Mouse (Mus musculus): ENCODE measurements around the gene Tns2. TPM values are rescaled to one million over a fixed set of nuclear protein-coding genes. Genes with fewer than 3 reads are reported as not detected.

Gene Tns2
- total and polyA plus RNA-seq, 2 experiments from 2014 or later: 24.6 to 57.9 TPM

GRCm38 (mm10) chr15:102120530-102120929 lies 20.3 kb downstream of the Tns2 start:
- no peak for TF ChIP-seq EP300 (IDR thresholded peaks at IDR 0.05; ENCODE audit: low read depth)
- no peak for TF ChIP-seq CTCF (IDR thresholded peaks at IDR 0.05; ENCODE audit: low read depth)
- no peaks in the 10 kb centered on the region for H3K9me3 ChIP-seq (replicated peaks; ENCODE audit: control insufficient read depth, low read length)
- WGBS: 69% methylated on average over 5 of the region's 5 CpGs
- no peaks in the 10 kb centered on the region for H3K4me1 ChIP-seq (ENCODE audit: control insufficient read depth, insufficient read depth)
- no peak for ATAC-seq (ENCODE audit: insufficient read depth, low read depth)
- no peak overlapping the region for H3K4me2 ChIP-seq (ENCODE audit: low read depth, low read length)
- no peak overlapping the region for H3K27ac ChIP-seq (ENCODE audit: low read depth)
- H3K27me3 ChIP-seq (ENCODE audit: control insufficient read depth, insufficient read depth, low read length): no peaks in the 10 kb centered on the region
- no peak overlapping the region for H3K4me3 ChIP-seq (ENCODE audit: low read depth, low read length)
- H3K36me3 ChIP-seq (replicated peaks; ENCODE audit: control insufficient read depth, insufficient read depth, low read length): peaks cover 52% of the 10 kb centered on the region
- no peak for DNase-seq (ENCODE audit: low spot score)
- H3K9ac ChIP-seq (replicated peaks; ENCODE audit: low read depth, low read length): no peak overlapping the region

- ATAC-seq (ENCODE audit: insufficient read depth, low read depth): peak; percentile 84
- Histone ChIP-seq H3K4me3 (ENCODE audit: low read depth, low read length) (no peak overlapping the region), H3K36me3 (replicated peaks; ENCODE audit: control insufficient read depth, insufficient read depth, low read length) (peaks cover 60% of the 10 kb centered on the region), H3K27me3 (ENCODE audit: control insufficient read depth, insufficient read depth, low read length) (no peaks in the 10 kb centered on the region), H3K4me2 (ENCODE audit: low read depth, low read length) (no peak overlapping the region), H3K9ac (replicated peaks; ENCODE audit: low read depth, low read length) (0 out of 2 replicates have a peak overlapping the region, but pooled peaks have one; percentile 1), H3K4me1 (ENCODE audit: control insufficient read depth, insufficient read depth) (no peaks in the 10 kb centered on the region), H3K9me3 (replicated peaks; ENCODE audit: control insufficient read depth, low read length) (no peaks in the 10 kb centered on the region), H3K27ac (ENCODE audit: low read depth) (peak overlapping the region; percentile 70)
- 21% methylated on average over 2 of the region's 2 CpGs for WGBS
- no peak for TF ChIP-seq EP300 (IDR thresholded peaks at IDR 0.05; ENCODE audit: low read depth)
- TF ChIP-seq CTCF (IDR thresholded peaks at IDR 0.05; ENCODE audit: low read depth): no peak
- peak; percentile 60 for DNase-seq (ENCODE audit: low spot score)
These were observed 26.1 kb downstream of the Tns2 start for GRCm38 (mm10) chr15:102126303-102126702.

GRCm38 (mm10) chr15:102133314-102133713 lies 33.1 kb downstream of the Tns2 start:
- H3K27me3 ChIP-seq (ENCODE audit: control insufficient read depth, insufficient read depth, low read length): no peaks in the 10 kb centered on the region
- WGBS: 90% methylated on average over 9 of the region's 9 CpGs
- H3K4me1 ChIP-seq (ENCODE audit: control insufficient read depth, insufficient read depth): peaks cover 10% of the 10 kb centered on the region
- no peak overlapping the region for H3K27ac ChIP-seq (ENCODE audit: low read depth)
- H3K36me3 ChIP-seq (replicated peaks; ENCODE audit: control insufficient read depth, insufficient read depth, low read length): peaks cover 46% of the 10 kb centered on the region
- no peak for ATAC-seq (ENCODE audit: insufficient read depth, low read depth)
- no peaks in the 10 kb centered on the region for H3K9me3 ChIP-seq (replicated peaks; ENCODE audit: control insufficient read depth, low read length)
- no peak for DNase-seq (ENCODE audit: low spot score)
- no peak overlapping the region for H3K4me3 ChIP-seq (ENCODE audit: low read depth, low read length)
- no peak overlapping the region for H3K9ac ChIP-seq (replicated peaks; ENCODE audit: low read depth, low read length)
- no peak overlapping the region for H3K4me2 ChIP-seq (ENCODE audit: low read depth, low read length)
- no peak for TF ChIP-seq EP300 (IDR thresholded peaks at IDR 0.05; ENCODE audit: low read depth)
- TF ChIP-seq CTCF (IDR thresholded peaks at IDR 0.05; ENCODE audit: low read depth): no peak

- H3K4me3 ChIP-seq (ENCODE audit: low read depth, low read length): no peak overlapping the region
- H3K36me3 ChIP-seq (replicated peaks; ENCODE audit: control insufficient read depth, insufficient read depth, low read length): peaks cover 32% of the 10 kb centered on the region
- H3K27me3 ChIP-seq (ENCODE audit: control insufficient read depth, insufficient read depth, low read length): no peaks in the 10 kb centered on the region
- no peaks in the 10 kb centered on the region for H3K9me3 ChIP-seq (replicated peaks; ENCODE audit: control insufficient read depth, low read length)
- H3K27ac ChIP-seq (ENCODE audit: low read depth): no peak overlapping the region
- no peak overlapping the region for H3K4me2 ChIP-seq (ENCODE audit: low read depth, low read length)
- ATAC-seq (ENCODE audit: insufficient read depth, low read depth): no peak
- 85% methylated on average over 2 of the region's 2 CpGs for WGBS
- TF ChIP-seq CTCF (IDR thresholded peaks at IDR 0.05; ENCODE audit: low read depth) (no peak), EP300 (IDR thresholded peaks at IDR 0.05; ENCODE audit: low read depth) (no peak)
- DNase-seq (ENCODE audit: low spot score): no peak
- H3K4me1 ChIP-seq (ENCODE audit: control insufficient read depth, insufficient read depth): peaks cover 10% of the 10 kb centered on the region
- H3K9ac ChIP-seq (replicated peaks; ENCODE audit: low read depth, low read length): no peak overlapping the region
These were observed 34.5 kb downstream of the Tns2 start for GRCm38 (mm10) chr15:102134709-102135108.

- Histone ChIP-seq H3K27me3 (ENCODE audit: control insufficient read depth, insufficient read depth, low read length) (no peaks in the 10 kb centered on the region), H3K4me1 (ENCODE audit: control insufficient read depth, insufficient read depth) (peaks cover 10% of the 10 kb centered on the region), H3K36me3 (replicated peaks; ENCODE audit: control insufficient read depth, insufficient read depth, low read length) (peaks cover 23% of the 10 kb centered on the region), H3K4me3 (ENCODE audit: low read depth, low read length) (peak overlapping the region; percentile 88), H3K27ac (ENCODE audit: low read depth) (peak overlapping the region; percentile 27), H3K9ac (replicated peaks; ENCODE audit: low read depth, low read length) (peak overlapping the region; percentile 87), H3K9me3 (replicated peaks; ENCODE audit: control insufficient read depth, low read length) (no peaks in the 10 kb centered on the region), H3K4me2 (ENCODE audit: low read depth, low read length) (peak overlapping the region; percentile 90)
- peak; percentile 42 for ATAC-seq (ENCODE audit: insufficient read depth, low read depth)
- WGBS: 2% methylated on average over 33 of the region's 35 CpGs
- no peak for TF ChIP-seq EP300 (IDR thresholded peaks at IDR 0.05; ENCODE audit: low read depth)
- no peak for TF ChIP-seq CTCF (IDR thresholded peaks at IDR 0.05; ENCODE audit: low read depth)
- DNase-seq (ENCODE audit: low spot score): no peak
These were observed 35.4 kb downstream of the Tns2 start for GRCm38 (mm10) chr15:102135522-102136128.

Data from heart, postnatal 0 days (tissue).